In the genomic region with DNA sequence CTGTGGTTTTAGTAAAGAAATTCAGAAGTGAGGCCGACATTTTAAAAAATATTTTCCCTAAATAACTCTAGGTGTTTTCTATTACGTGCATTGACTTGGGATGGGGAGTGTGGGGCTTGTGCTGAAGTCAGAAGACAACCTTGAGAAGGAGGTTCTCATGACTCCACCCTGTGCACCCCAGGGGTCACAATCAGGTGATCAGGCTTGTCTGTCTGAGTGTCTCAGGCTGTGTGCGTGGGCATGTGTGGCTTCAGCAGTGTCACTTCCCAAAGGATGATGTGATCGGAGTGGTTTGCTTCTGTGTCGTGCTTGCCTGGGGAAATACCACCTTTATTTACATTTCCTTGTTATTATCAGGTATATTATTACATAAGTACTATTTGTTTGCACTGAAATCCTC, we compare ENCODE assay signal across 12 mouse cellular contexts. TPM values are rescaled to one million over a fixed set of nuclear protein-coding genes. Genes with fewer than 3 reads are reported as not detected.
A peak's percentile ranks its signal among the peaks of the same experiment; 100 is the strongest.
DNase-seq lines count a peak whose midpoint lies in the region; ATAC-seq and TF ChIP-seq lines count a peak whose summit lies in the region.
"Had no signal": no experiment of that assay in that cellular context is flagged by ENCODE, and none has a peak within 500 bp of the region (broad histone marks: within the 10 kb centered on the region; RNA-seq: fewer than 3 reads in every experiment).

No protein-coding gene starts in this region.

- H3K27ac ChIP-seq in hindbrain, embryonic 14.5 days: no peak overlapping the region
- no peak overlapping the region for H3K27ac ChIP-seq in hindbrain, embryonic 10.5 days
- peak overlapping the region; percentile 57; the same call in 1 of the 2 replicates for H3K27ac ChIP-seq in liver, embryonic 14.5 days
- H3K27ac ChIP-seq: stomach, postnatal 0 days had no signal

- no peaks in the 10 kb centered on the region for H3K27me3 ChIP-seq in hindbrain, embryonic 14.5 days (ENCODE audit: control insufficient read depth, insufficient read depth, low read length)
- H3K27me3 ChIP-seq in hindbrain, embryonic 10.5 days (ENCODE audit: insufficient read depth, poor library complexity, severe bottlenecking): no peaks in the 10 kb centered on the region
- H3K27me3 ChIP-seq in liver, embryonic 14.5 days (ENCODE audit: control insufficient read depth, insufficient read depth, low read length): no peaks in the 10 kb centered on the region

- ATAC-seq in CD4-positive, CD25-positive, alpha-beta regulatory T cell, adult 4 months: no peak
- no peak for ATAC-seq in hindbrain, embryonic 14.5 days (ENCODE audit: low FRiP score)
- ATAC-seq in liver, embryonic 14.5 days (ENCODE audit: insufficient read depth): no peak

- H3K9ac ChIP-seq in hindbrain, embryonic 14.5 days: peak overlapping the region; percentile 13; the same call in 1 of the 2 replicates
- peak overlapping the region; percentile 94 for H3K9ac ChIP-seq in liver, embryonic 14.5 days (replicated peaks)

- DNase-seq in CD4-positive, CD25-positive, alpha-beta regulatory T cell, adult 2 months (ENCODE audit: low read depth, low spot score): peak; percentile 43
- DNase-seq in hindbrain, embryonic 14.5 days (ENCODE audit: low spot score): no peak
- DNase-seq in hindbrain, embryonic 10.5 days (ENCODE audit: low spot score): no peak
- DNase-seq in R1 (ENCODE audit: low read depth, low spot score): peak; percentile 56
- peak in 1 of 3 experiments; percentile 19 for DNase-seq in liver, embryonic 14.5 days (ENCODE audit: low read depth in 3 of 3, low spot score in 3 of 3)
- no peak for DNase-seq in adrenal gland, postnatal 4 days (ENCODE audit: low spot score in 2 of 2)
- DNase-seq in urinary bladder, postnatal 14 days (ENCODE audit: low spot score): no peak
- DNase-seq: adrenal gland, postnatal 25 days; heart, postnatal 36 days; lung, postnatal 4 days had no signal

- H3K4me1 ChIP-seq in hindbrain, embryonic 14.5 days (replicated peaks; ENCODE audit: control insufficient read depth, insufficient read depth, low read length): peaks cover 28% of the 10 kb centered on the region
- H3K4me1 ChIP-seq in hindbrain, embryonic 10.5 days (replicated peaks): peaks cover 33% of the 10 kb centered on the region
- peaks cover 24 to 34% of the 10 kb centered on the region in 2 experiments for H3K4me1 ChIP-seq in liver, embryonic 14.5 days (replicated peaks; ENCODE audit: control insufficient read depth in 2 of 2, insufficient read depth in 2 of 2, low read length in 1 of 2)

- no peak overlapping the region for H3K4me2 ChIP-seq in hindbrain, embryonic 14.5 days (replicated peaks)
- peak overlapping the region; percentile 86 for H3K4me2 ChIP-seq in liver, embryonic 14.5 days (ENCODE audit: low read depth)

- no peak overlapping the region for H3K4me3 ChIP-seq in hindbrain, embryonic 14.5 days (replicated peaks; ENCODE audit: low read length)
- no peak overlapping the region for H3K4me3 ChIP-seq in hindbrain, embryonic 10.5 days
- peak overlapping the region in 1 of 2 experiments; percentile 82; a peak in 2 of 4 replicates for H3K4me3 ChIP-seq in liver, embryonic 14.5 days (ENCODE audit: insufficient read depth in 1 of 2, low read depth in 2 of 2, low read length in 2 of 2)

- no peaks in the 10 kb centered on the region for H3K9me3 ChIP-seq in hindbrain, embryonic 14.5 days (ENCODE audit: control insufficient read depth, low read length)
- H3K9me3 ChIP-seq in hindbrain, embryonic 10.5 days: no peaks in the 10 kb centered on the region
- no peaks in the 10 kb centered on the region for H3K9me3 ChIP-seq in liver, embryonic 14.5 days (ENCODE audit: control insufficient read depth, low read length)

- H3K36me3 ChIP-seq in hindbrain, embryonic 14.5 days (replicated peaks; ENCODE audit: control insufficient read depth, insufficient read depth): peaks cover 25% of the 10 kb centered on the region
- peaks cover 54% of the 10 kb centered on the region for H3K36me3 ChIP-seq in hindbrain, embryonic 10.5 days
- H3K36me3 ChIP-seq in liver, embryonic 14.5 days (replicated peaks; ENCODE audit: control insufficient read depth, insufficient read depth, low read depth): peaks cover 35% of the 10 kb centered on the region

- 93% methylated on average over 5 of the region's 5 CpGs for WGBS in hindbrain, embryonic 14.5 days
- WGBS in hindbrain, embryonic 10.5 days: 90% methylated on average over 5 of the region's 5 CpGs
- 48% methylated on average over 5 of the region's 5 CpGs for WGBS in liver, embryonic 14.5 days (ENCODE audit: insufficient replicate concordance)

- TF ChIP-seq CTCF in liver, embryonic 14.5 days (IDR thresholded peaks at IDR 0.05; ENCODE audit: low read depth): no peak

- TF ChIP-seq EP300 in liver, embryonic 14.5 days (IDR thresholded peaks at IDR 0.05; ENCODE audit: low read depth): no peak

RNA-seq across cellular contexts. Expression of a gene that starts 3.2 kb away (rescaled TPM):
- polyA plus RNA-seq in CD4-positive, CD25-positive, alpha-beta regulatory T cell, adult 4 months (2017; shearing (Covaris generic)): 100 to 1,000 TPM; 164 to 189 TPM
- 195 and 200 TPM in 2 replicates for polyA plus RNA-seq in hindbrain, embryonic 14.5 days (2014; fragmentation: Nextera tagmentation; extraction: Ambion mirVana)
- polyA plus RNA-seq in hindbrain, embryonic 10.5 days (2016; fragmentation: Nextera tagmentation; extraction: Ambion mirVana): 146 and 148 TPM in 2 replicates
- 25.2 and 34.7 TPM in 2 replicates for polyA plus RNA-seq in liver, embryonic 14.5 days (2012; rRNA removed)
- 36.1 and 41.9 TPM in 2 replicates for polyA plus RNA-seq in liver, embryonic 14.5 days (2014; fragmentation: Nextera tagmentation; extraction: Ambion mirVana)
- 100 to 1,000 TPM; 212 to 217 TPM for total RNA-seq in adrenal gland, postnatal 4 days (2021)

RNA-seq across cellular contexts. Expression of a gene that starts 30.9 kb away (rescaled TPM):
- polyA plus RNA-seq in CD4-positive, CD25-positive, alpha-beta regulatory T cell, adult 4 months (2017; shearing (Covaris generic)): under 1 TPM in 1 of 2 experiments, not detected in 1; 0.54 TPM
- 12.0 and 13.1 TPM in 2 replicates for polyA plus RNA-seq in hindbrain, embryonic 14.5 days (2014; fragmentation: Nextera tagmentation; extraction: Ambion mirVana)
- polyA plus RNA-seq in hindbrain, embryonic 10.5 days (2016; fragmentation: Nextera tagmentation; extraction: Ambion mirVana): 1.3 and 2.4 TPM in 2 replicates
- 0.68 and 1.2 TPM in 2 replicates for polyA plus RNA-seq in liver, embryonic 14.5 days (2012; rRNA removed)
- polyA plus RNA-seq in liver, embryonic 14.5 days (2014; fragmentation: Nextera tagmentation; extraction: Ambion mirVana): 0.27 and 0.47 TPM in 2 replicates
- total RNA-seq in adrenal gland, postnatal 4 days (2021): 1 to 10 TPM; 3.7 to 4.5 TPM
- total RNA-seq: heart, postnatal 36 days had no signal

RNA-seq across cellular contexts. Expression of a gene that starts 30.9 kb away (rescaled TPM):
- polyA plus RNA-seq in CD4-positive, CD25-positive, alpha-beta regulatory T cell, adult 4 months (2017; shearing (Covaris generic)): under 1 TPM in 1 of 2 experiments, not detected in 1; 0.12 TPM
- polyA plus RNA-seq in hindbrain, embryonic 14.5 days (2014; fragmentation: Nextera tagmentation; extraction: Ambion mirVana): 2.7 and 3.2 TPM in 2 replicates
- 0.63 and 0.75 TPM in 2 replicates for polyA plus RNA-seq in hindbrain, embryonic 10.5 days (2016; fragmentation: Nextera tagmentation; extraction: Ambion mirVana)
- 0.12 and 0.19 TPM in 2 replicates for polyA plus RNA-seq in liver, embryonic 14.5 days (2012; rRNA removed)
- 0.06 and 0.18 TPM in 2 replicates for polyA plus RNA-seq in liver, embryonic 14.5 days (2014; fragmentation: Nextera tagmentation; extraction: Ambion mirVana)
- total RNA-seq in adrenal gland, postnatal 4 days (2021): 1 to 10 TPM; 5.6 to 6.7 TPM

Comparison
In these comparisons a context has a peak if more than half of its experiments do, and no peak if none do; other contexts are left out.
1. DNase-seq: peak in CD4-positive, CD25-positive, alpha-beta regulatory T cell, adult 2 months (single experiment) and R1 (single experiment); none in hindbrain, embryonic 14.5 days (single experiment), hindbrain, embryonic 10.5 days (single experiment), adrenal gland, postnatal 4 days (0 of 2) and urinary bladder, postnatal 14 days (single experiment).